Mouse (Mus musculus) bone marrow, adult 2 months (tissue): ENCODE results near the gene Ppp6r3. TPM values are rescaled to one million over a fixed set of nuclear protein-coding genes. Genes with fewer than 3 reads are reported as not detected.

ENCODE experiments used
- H3K27ac ChIP-seq: fragments of 200-500 bp; 2 replicates; pipeline ENCODE4 v1.5.1; 2012; ENCODE audit warnings: low read depth, mild to moderate bottlenecking, control low read depth, inconsistent platforms, low read length; ENCODE audit not compliant: control insufficient read depth, poor library complexity, insufficient read depth
- H3K4me1 ChIP-seq: fragments of 200-500 bp; 2 replicates; pipeline ENCODE4 v1.6.1; 2011; ENCODE audit warnings: low read length; ENCODE audit not compliant: control insufficient read depth, insufficient read depth
- H3K4me3 ChIP-seq: fragments of 200-500 bp; replicated peaks from 2 replicates; pipeline ENCODE3; 2011; ENCODE audit warnings: mild to moderate bottlenecking, low read depth, low read length, control low read depth; ENCODE audit not compliant: control insufficient read depth
- CTCF ChIP-seq: fragments of 200-500 bp; IDR thresholded peaks from 2 replicates; pipeline ENCODE4 v1.5.1; 2011; ENCODE audit warnings: low read length, control low read depth; ENCODE audit not compliant: control insufficient read depth, insufficient read depth
- POLR2A ChIP-seq: fragments of 200-500 bp; IDR thresholded peaks from 2 replicates; pipeline ENCODE4 v1.6.1; 2011; ENCODE audit warnings: low read depth, mild to moderate bottlenecking, control low read depth, low read length, borderline replicate concordance; ENCODE audit not compliant: control insufficient read depth
- WGBS: fragments of 180-500 bp; shearing (Covaris S2); methylation state at CpG from one replicate; pipeline ENCODE4 v1.1.7; 2018; 5-methylcytosine and 5-hydroxymethylcytosine counted together
- polyA plus RNA-seq: library from polyadenylated mRNA; stranded (reverse); fragments of >200 nt; gene quantifications from 2 replicates; pipeline ENCODE4 v1.2.4, GENCODE M21; 2011; ENCODE audit warnings: low replicate concordance; ENCODE audit not compliant: missing spikeins, insufficient read depth, insufficient read length

Ppp6r3 gene
- 31.2 and 34.6 TPM in 2 replicates for polyA plus RNA-seq

- Histone ChIP-seq H3K4me3 (peak within 1 kb of the TSS; percentile 80), H3K27ac (peak within 1 kb of the TSS; percentile 95), H3K4me1 (peaks cover 1% of the 10 kb centered on the region)
- TF ChIP-seq CTCF (no peak), POLR2A (peak; percentile 79; the same call in 1 of the 2 replicates)
- WGBS = under 1% methylated on average over 51 of the region's 51 CpGs
These were observed at the start of gene Ppp6r3 for GRCm38 (mm10) chr19:3575632-3576384. Ppp6r3 (minus strand) TSS chr19:3575749.

- no peak overlapping the region for H3K4me3 ChIP-seq
- H3K27ac ChIP-seq = no peak overlapping the region
- 84% methylated on average over 7 of the region's 7 CpGs for WGBS
- TF ChIP-seq POLR2A = no peak
- no peak for TF ChIP-seq CTCF
- H3K4me1 ChIP-seq = no peaks in the 10 kb centered on the region
These were observed 49.6 kb upstream of the Ppp6r3 start for GRCm38 (mm10) chr19:3625111-3625510.

GRCm38 (mm10) chr19:3623824-3624223, 48.3 kb upstream of the Ppp6r3 start:
- no peaks in the 10 kb centered on the region for H3K4me1 ChIP-seq
- H3K27ac ChIP-seq = no peak overlapping the region
- WGBS = 69% methylated on average over 5 of the region's 5 CpGs
- TF ChIP-seq POLR2A (no peak), CTCF (peak; percentile 61)
- H3K4me3 ChIP-seq = no peak overlapping the region

GRCm38 (mm10) chr19:3623294-3623693, 47.7 kb upstream of the Ppp6r3 start:
- Histone ChIP-seq H3K4me1 (no peaks in the 10 kb centered on the region), H3K27ac (no peak overlapping the region), H3K4me3 (no peak overlapping the region)
- TF ChIP-seq CTCF = no peak
- no peak for TF ChIP-seq POLR2A
- 78% methylated on average over 4 of the region's 4 CpGs for WGBS

- TF ChIP-seq POLR2A (no peak), CTCF (no peak)
- whole genome bisulfite sequencing = 91% methylated on average over 10 of the region's 10 CpGs
These were observed 45.3 kb upstream of the Ppp6r3 start for GRCm38 (mm10) chr19:3620871-3621270.

GRCm38 (mm10) chr19:3619359-3619758, 43.8 kb upstream of the Ppp6r3 start:
- H3K4me3 ChIP-seq = no peak overlapping the region
- H3K4me1 ChIP-seq = no peaks in the 10 kb centered on the region
- TF ChIP-seq POLR2A = no peak
- TF ChIP-seq CTCF = peak; percentile 61
- 76% methylated on average over 2 of the region's 2 CpGs for WGBS
- H3K27ac ChIP-seq = no peak overlapping the region

More at GRCm38 (mm10) chr19:3620871-3621270, 45.3 kb upstream of the Ppp6r3 start:
- H3K27ac ChIP-seq = no peak overlapping the region
- no peak overlapping the region for H3K4me3 ChIP-seq
- H3K4me1 ChIP-seq = no peaks in the 10 kb centered on the region

- no peak overlapping the region for H3K27ac ChIP-seq
- H3K4me1 ChIP-seq = no peaks in the 10 kb centered on the region
- no peak overlapping the region for H3K4me3 ChIP-seq
- no peak for TF ChIP-seq POLR2A
- TF ChIP-seq CTCF = no peak
- 91% methylated on average over 10 of the region's 10 CpGs for WGBS
These were observed 38.4 kb upstream of the Ppp6r3 start for GRCm38 (mm10) chr19:3613991-3614390.

- TF ChIP-seq CTCF (no peak), POLR2A (no peak)
- H3K4me3 ChIP-seq = no peak overlapping the region
- H3K4me1 ChIP-seq = no peaks in the 10 kb centered on the region
- no peak overlapping the region for H3K27ac ChIP-seq
- 80% methylated on average over 4 of the region's 4 CpGs for WGBS
These were observed 37.2 kb upstream of the Ppp6r3 start for GRCm38 (mm10) chr19:3612534-3613273.
